Comparison of ENCODE assay signal across 12 mouse cellular contexts in the genomic region with DNA sequence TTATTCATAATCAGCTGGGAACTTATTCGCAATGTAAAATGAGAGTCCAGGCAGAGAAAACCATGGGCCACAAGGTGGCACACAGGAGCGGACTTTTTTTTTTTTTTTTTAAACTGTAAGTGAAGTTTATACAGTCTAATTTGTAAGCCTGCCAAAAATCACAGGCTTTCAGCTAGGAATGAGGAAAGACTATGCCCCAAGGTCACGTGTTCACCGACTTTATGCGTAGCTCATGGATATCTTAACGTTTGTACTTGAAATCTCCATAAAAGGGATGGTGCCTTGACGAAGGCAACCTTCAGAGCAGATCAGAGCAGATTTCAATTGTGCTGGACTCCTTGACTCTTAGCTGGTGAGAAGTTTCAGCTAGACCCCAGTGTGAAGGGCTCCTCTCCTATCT.
DNase-seq lines count a peak whose midpoint lies in the region; ATAC-seq and TF ChIP-seq lines count a peak whose summit lies in the region.
"Had no signal": no experiment of that assay in that cellular context is flagged by ENCODE, and none has a peak within 500 bp of the region (broad histone marks: within the 10 kb centered on the region; RNA-seq: fewer than 3 reads in every experiment).

No protein-coding gene starts in this region.

- no peak overlapping the region for H3K4me3 ChIP-seq in heart, adult 2 months
- H3K4me3 ChIP-seq in kidney, embryonic 14.5 days (ENCODE audit: low read length): no peak overlapping the region
- H3K4me3 ChIP-seq: heart, embryonic 12.5 days; neural tube, embryonic 12.5 days had no signal

- H3K9ac ChIP-seq in heart, adult 2 months (ENCODE audit: low read depth, low read length): no peak overlapping the region
- no peak overlapping the region for H3K9ac ChIP-seq in kidney, embryonic 14.5 days (ENCODE audit: low read depth, low read length)
- H3K9ac ChIP-seq: heart, embryonic 12.5 days; neural tube, embryonic 12.5 days had no signal

- H3K27me3 ChIP-seq in heart, adult 2 months (ENCODE audit: control insufficient read depth, insufficient read depth, low read length): no peaks in the 10 kb centered on the region
- no peaks in the 10 kb centered on the region for H3K27me3 ChIP-seq in kidney, embryonic 14.5 days (ENCODE audit: control insufficient read depth, insufficient read depth, low read length)
- H3K27me3 ChIP-seq: heart, embryonic 12.5 days; neural tube, embryonic 12.5 days had no signal

- no peak for TF ChIP-seq EP300 in heart, adult 2 months (IDR thresholded peaks at IDR 0.05; ENCODE audit: insufficient read depth, low read depth, low read length)

- 28% methylated on average over 7 of the region's 7 CpGs for WGBS in heart, adult 2 months
- 47% methylated on average over 7 of the region's 7 CpGs for WGBS in kidney, embryonic 14.5 days

- peak; percentile 55 for TF ChIP-seq CTCF in heart, adult 2 months (IDR thresholded peaks at IDR 0.05)

- H3K4me2 ChIP-seq in kidney, embryonic 14.5 days (replicated peaks; ENCODE audit: low read depth, low read length): no peak overlapping the region
- H3K4me2 ChIP-seq: heart, embryonic 12.5 days; neural tube, embryonic 12.5 days had no signal

- no peaks in the 10 kb centered on the region for H3K79me2 ChIP-seq in heart, adult 2 months (replicated peaks; ENCODE audit: control insufficient read depth, insufficient read depth, low read length)

- no peaks in the 10 kb centered on the region for H3K9me3 ChIP-seq in kidney, embryonic 14.5 days (ENCODE audit: control insufficient read depth, low read length)
- H3K9me3 ChIP-seq: G1E; heart, embryonic 12.5 days; neural tube, embryonic 12.5 days had no signal

- no peak for TF ChIP-seq POLR2A in heart, adult 2 months (IDR thresholded peaks at IDR 0.05; ENCODE audit: insufficient read depth, low read depth, low read length)

- H3K36me3 ChIP-seq in heart, adult 2 months (ENCODE audit: control insufficient read depth, insufficient read depth, low read length): no peaks in the 10 kb centered on the region
- H3K36me3 ChIP-seq in kidney, embryonic 14.5 days (ENCODE audit: control insufficient read depth, insufficient read depth, low read length): peaks cover 10% of the 10 kb centered on the region; the same call in 1 of the 2 replicates
- H3K36me3 ChIP-seq: G1E had no signal

- no peak overlapping the region for H3K27ac ChIP-seq in heart, adult 2 months
- H3K27ac ChIP-seq in kidney, embryonic 14.5 days (ENCODE audit: low read depth, low read length): 0 out of 2 replicates have a peak overlapping the region, but pooled peaks have one; percentile 19
- H3K27ac ChIP-seq: neural tube, embryonic 12.5 days had no signal

- intact Hi-C loops in heart, adult 2 months (cut with DNase I): loop anchor here (5.0 to 10.0 kb wide), 2 partner anchors 234 to 612 kb away; partner anchors contain the start of gene Ccdc80

- no peak for DNase-seq in heart, adult 2 months
- DNase-seq in heart, postnatal 4 days: no peak
- DNase-seq in 416B (ENCODE audit: low read depth): peak; percentile 38
- DNase-seq in cerebellum, adult 8-10 months: peak; percentile 34
- DNase-seq in yolk sac, embryonic 10.5 days (ENCODE audit: low spot score): no peak
- DNase-seq in spleen, adult 18-20 months: no peak
- DNase-seq in thymus, postnatal 4 days: no peak
- DNase-seq: thymus, postnatal 14 days had no signal

- peak; percentile 52; the same call in 1 of the 2 replicates for ATAC-seq in kidney, embryonic 14.5 days (ENCODE audit: low FRiP score, low TSS enrichment)

- H3K4me1 ChIP-seq in heart, adult 2 months (ENCODE audit: control insufficient read depth, insufficient read depth, low read length): no peaks in the 10 kb centered on the region
- H3K4me1 ChIP-seq in kidney, embryonic 14.5 days (ENCODE audit: control insufficient read depth, insufficient read depth, low read length): 0 out of 2 replicates have a peak, but pooled peaks cover 3% of the 10 kb centered on the region
- H3K4me1 ChIP-seq: heart, embryonic 12.5 days had no signal

Comparison
In these comparisons a context has a peak if more than half of its experiments do, and no peak if none do; other contexts are left out.
1. DNase-seq: peak in 416B (single experiment) and cerebellum, adult 8-10 months (single experiment); none in heart, adult 2 months (0 of 2), heart, postnatal 4 days (single experiment), yolk sac, embryonic 10.5 days (single experiment), spleen, adult 18-20 months (0 of 2) and thymus, postnatal 4 days (single experiment).